Mouse (Mus musculus) ovary, adult 18-20 months (tissue): Measurements from ENCODE around the gene Abca13.

ENCODE experiments used
- DNase-seq: peaks from one replicate; pipeline ENCODE4 v3.0.0; 2022; ENCODE audit warnings: low spot score, mixed read lengths

Gene Abca13

GRCm38 (mm10) chr11:9684952-9685351 is 493.2 kb downstream of the Abca13 start:
- DNase-seq = no peak

- no peak for DNase-seq
Observed at GRCm38 (mm10) chr11:9705190-9705589, 513.4 kb downstream of the Abca13 start.

GRCm38 (mm10) chr11:9727810-9728490 is 536.2 kb downstream of the Abca13 start:
- no peak for DNase-seq

- no peak for DNase-seq
Observed at GRCm38 (mm10) chr11:9731300-9731699, 539.6 kb downstream of the Abca13 start.
